Mouse (Mus musculus) layer of hippocampus, postnatal 10 days (tissue): ENCODE measurements around the gene Fads1. TPM values are rescaled to one million over a fixed set of nuclear protein-coding genes. Genes with fewer than 3 reads are reported as not detected.

Experiments
- DNase-seq, 2 experiments: peaks; one replicate each; pipeline ENCODE4 v3.0.0; 2021; ENCODE audit warnings: low spot score in 2 of 2
- microRNA-seq, 2 experiments: library from miRNA; unstranded; fragments of <30 nt; microRNA quantifications; one replicate each; pipeline ENCODE4 v1.2.0; 2021
- total RNA-seq, 2 experiments: library from RNA; stranded (reverse); gene quantifications; 2 replicates each; pipeline ENCODE4 v1.2.3; 2021

Fads1 gene
- total RNA-seq, 2 experiments from 2014 or later: 180 to 185 TPM

- peak; percentile 74 to 77 for DNase-seq
Observed at GRCm38 (mm10) chr19:10244183-10244582, 61.5 kb downstream of the Fads1 start.

Small RNAs within 50 kb of the gene (microRNA-seq; reads per million reads assigned to microRNA genes)
- gene Mir6993: 1.1 to 3.5 reads per million in 2 experiments

Other genes with a start within 250 kb of the Fads1 start
- 1,000 to 10,000 TPM; 2,066 to 2,109 TPM for gene Fth1, start 202.3 kb upstream of the Fads1 start, total RNA-seq
- 1 to 10 TPM; 1.9 to 3.0 TPM for gene Best1, start 181.3 kb upstream of the Fads1 start, total RNA-seq
- 10 to 100 TPM; 13.9 to 14.5 TPM for gene Rab3il1, start 181.2 kb upstream of the Fads1 start, total RNA-seq
- gene Fads3, start 141.3 kb upstream of the Fads1 start, total RNA-seq: 10 to 100 TPM; 49.1 to 54.6 TPM
- gene Fads2, start 81.1 kb upstream of the Fads1 start, total RNA-seq: 100 to 1,000 TPM; 276 to 282 TPM
- 100 to 1,000 TPM in 1 of 2 experiments, 10 to 100 TPM in 1; 90.7 to 113 TPM for gene Tmem258, start 21.1 kb downstream of the Fads1 start, total RNA-seq
- gene Fen1, start 21.3 kb downstream of the Fads1 start, total RNA-seq: 10 to 100 TPM; 10.4 to 12.5 TPM
- gene Myrf, start 57.9 kb downstream of the Fads1 start, total RNA-seq: 1 to 10 TPM; 8.0 to 9.5 TPM
- gene Dagla, start 122.0 kb downstream of the Fads1 start, total RNA-seq: 100 to 1,000 TPM; 102 TPM
- 100 to 1,000 TPM; 210 to 226 TPM for gene Syt7, start 206.2 kb downstream of the Fads1 start, total RNA-seq